Mouse (Mus musculus) myocyte (in vitro differentiated cells): ENCODE results near the gene Bloc1s4. TPM values are rescaled to one million over a fixed set of nuclear protein-coding genes. Genes with fewer than 3 reads are reported as not detected.

Experiments used
- H3K27me3 ChIP-seq: one replicate; pipeline ENCODE4 v1.6.1; 2011; ENCODE audit not compliant: control insufficient read depth, insufficient read depth, insufficient read length
- H3K36me3 ChIP-seq: one replicate; pipeline ENCODE4 v1.6.1; 2011; ENCODE audit not compliant: control insufficient read depth, insufficient read depth
- H3K4me2 ChIP-seq: one replicate; pipeline ENCODE4 v1.6.1; 2011; ENCODE audit warnings: low read depth, control low read depth
- H3K4me3 ChIP-seq: one replicate; pipeline ENCODE4 v1.5.1; 2011; ENCODE audit warnings: mild to moderate bottlenecking, control low read depth, moderate library complexity
- H3K79me2 ChIP-seq: one replicate; pipeline ENCODE4 v1.6.1; 2011; ENCODE audit not compliant: control insufficient read depth, insufficient read depth
- H3ac ChIP-seq: one replicate; pipeline ENCODE4 v1.6.1; 2011; ENCODE audit not compliant: control insufficient read depth, insufficient read length
- CEBPB ChIP-seq: IDR thresholded peaks from 2 replicates; pipeline ENCODE4 v1.6.1; 2011; ENCODE audit warnings: mild to moderate bottlenecking, moderate library complexity; ENCODE audit not compliant: poor library complexity, insufficient read depth, severe bottlenecking
- E2F4 ChIP-seq: IDR thresholded peaks from one replicate; pipeline ENCODE4 v1.6.1; 2011; ENCODE audit warnings: mild to moderate bottlenecking, control low read depth, moderate library complexity; ENCODE audit not compliant: insufficient read depth
- MAX ChIP-seq: IDR thresholded peaks from one replicate; pipeline ENCODE4 v1.6.1; 2011; ENCODE audit warnings: low read depth, mild to moderate bottlenecking, control low read depth
- MYOD1 ChIP-seq, 3 experiments: IDR thresholded peaks; one replicate each; pipeline ENCODE4 v1.6.1; 2011; ENCODE audit warnings: control low read depth in 2 of 3, low read depth in 2 of 3, mild to moderate bottlenecking in 2 of 3, moderate library complexity in 1 of 3; ENCODE audit not compliant: insufficient read length in 2 of 3, control insufficient read depth in 1 of 3
- MYOG ChIP-seq, 3 experiments: IDR thresholded peaks; one replicate each; pipeline ENCODE4 v1.6.1; 2011; ENCODE audit warnings: control low read depth in 2 of 3, low read depth in 2 of 3, mild to moderate bottlenecking in 2 of 3; ENCODE audit not compliant: insufficient read length in 2 of 3, control insufficient read depth in 1 of 3, insufficient read depth in 1 of 3
- POLR2A ChIP-seq: IDR thresholded peaks from one replicate; pipeline ENCODE4 v1.6.1; 2011; ENCODE audit warnings: low read depth, mild to moderate bottlenecking, control low read depth, moderate library complexity; ENCODE audit not compliant: insufficient read length
- POLR2AphosphoS2 ChIP-seq: IDR thresholded peaks from one replicate; pipeline ENCODE4 v1.6.1; 2011; ENCODE audit warnings: low read depth, control low read depth; ENCODE audit not compliant: insufficient read length
- REST ChIP-seq: IDR thresholded peaks from one replicate; pipeline ENCODE4 v1.6.1; 2011; ENCODE audit warnings: mild to moderate bottlenecking, control low read depth, moderate library complexity; ENCODE audit not compliant: insufficient read depth, insufficient read length
- SRF ChIP-seq: IDR thresholded peaks from one replicate; pipeline ENCODE4 v1.6.1; 2011; ENCODE audit warnings: low read depth; ENCODE audit not compliant: control insufficient read depth, insufficient read length
- TCF12 ChIP-seq: IDR thresholded peaks from one replicate; pipeline ENCODE4 v1.6.1; 2011; ENCODE audit warnings: mild to moderate bottlenecking, control low read depth; ENCODE audit not compliant: poor library complexity, insufficient read depth, severe bottlenecking
- TCF3 ChIP-seq: IDR thresholded peaks from one replicate; pipeline ENCODE4 v1.6.1; 2011; ENCODE audit warnings: low read depth, control low read depth; ENCODE audit not compliant: insufficient read length
- USF1 ChIP-seq: IDR thresholded peaks from one replicate; pipeline ENCODE4 v1.6.1; 2011; ENCODE audit warnings: low read depth, mild to moderate bottlenecking, control low read depth, moderate library complexity
- polyA plus RNA-seq: library from polyadenylated mRNA; unstranded; fragments of >200 nt; fragmentation: generic; extraction: Trizol; gene quantifications from one replicate; pipeline ENCODE4 v1.2.1, GENCODE M21; 2012; ENCODE audit warnings: missing spikeins

Bloc1s4 gene
- polyA plus RNA-seq, 1 experiment, result 20.3 TPM

DNA sequence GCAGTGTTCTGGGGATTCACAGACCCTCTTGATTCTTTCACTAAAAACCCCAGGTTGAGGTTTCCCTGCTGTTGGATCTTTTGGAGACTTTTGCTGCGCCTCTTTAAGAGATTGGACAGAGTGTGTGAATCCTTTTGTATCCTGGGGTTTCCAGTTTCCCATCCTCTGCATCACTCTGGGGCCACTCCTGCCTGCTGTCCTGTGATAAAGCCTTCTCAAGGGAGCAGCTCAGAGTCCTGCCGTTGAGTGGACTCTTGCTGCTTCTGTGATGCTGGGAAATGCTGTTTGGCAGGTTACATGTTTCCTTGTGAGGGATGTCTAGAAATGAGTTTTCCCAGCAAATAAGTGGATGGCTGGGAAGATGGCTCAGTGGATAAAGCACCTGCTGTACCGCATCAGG lies 15.0 kb downstream of the Bloc1s4 start:
- Histone ChIP-seq H3K4me2 (no peak overlapping the region), H3K79me2 (no peaks in the 10 kb centered on the region), H3ac (no peak overlapping the region), H3K27me3 (no peaks in the 10 kb centered on the region), H3K36me3 (no peaks in the 10 kb centered on the region), H3K4me3 (no peak overlapping the region)
- TF ChIP-seq SRF (no peak), MYOG (IDR thresholded peaks at IDR 0.05; ENCODE audit: control insufficient read depth in 1 of 3, insufficient read depth in 1 of 3, insufficient read length in 2 of 3, low read depth in 2 of 3) (no peak), USF1 (no peak), MAX (no peak), MYOD1 (IDR thresholded peaks at IDR 0.05; ENCODE audit: control insufficient read depth in 1 of 3, insufficient read length in 2 of 3, low read depth in 2 of 3) (no peak), TCF3 (no peak), POLR2AphosphoS2 (no peak), CEBPB (no peak), REST (no peak), E2F4 (no peak), TCF12 (no peak), POLR2A (no peak)

DNA sequence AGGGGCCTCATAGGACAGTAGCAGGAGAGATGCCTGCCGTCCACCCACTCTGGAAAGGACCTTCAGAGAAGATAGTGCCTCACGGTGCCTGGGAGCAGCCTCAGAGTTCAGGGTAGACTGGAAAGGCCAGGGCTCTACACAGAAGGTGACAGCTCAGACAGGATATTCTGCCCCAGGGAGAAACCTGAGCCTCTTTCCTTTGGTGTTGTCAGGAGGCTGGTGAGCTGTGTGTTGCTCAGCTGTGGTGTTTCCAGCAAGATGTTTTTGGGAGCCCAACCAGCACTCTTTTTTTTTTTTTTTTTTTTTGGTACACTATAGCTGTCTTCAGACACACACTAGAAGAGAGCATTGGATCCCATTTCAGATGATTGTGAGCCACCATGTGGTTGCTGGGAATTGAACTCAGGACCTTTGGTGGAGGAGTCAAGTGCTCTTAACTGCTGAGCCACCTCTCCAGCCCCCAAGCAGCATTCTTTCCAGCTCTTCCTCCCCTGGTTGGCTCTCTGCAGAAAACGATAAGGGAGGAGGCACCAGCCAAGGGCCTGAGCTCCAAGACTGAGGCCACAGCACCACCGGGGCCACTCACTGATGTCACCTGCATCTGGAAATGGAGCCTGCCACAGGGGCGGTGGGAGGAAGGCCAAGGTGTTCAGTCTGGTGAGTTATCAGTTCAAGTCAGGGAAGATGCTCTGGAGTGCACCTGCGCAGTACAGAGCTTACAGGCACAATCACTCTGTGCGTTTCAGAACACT lies 16.4 kb downstream of the Bloc1s4 start:
- H3K4me3 ChIP-seq, result no peak overlapping the region
- no peak for TF ChIP-seq SRF
- TF ChIP-seq MYOD1 (IDR thresholded peaks at IDR 0.05; ENCODE audit: control insufficient read depth in 1 of 3, insufficient read length in 2 of 3, low read depth in 2 of 3), result no peak
- no peak for TF ChIP-seq MAX
- H3K27me3 ChIP-seq, result no peaks in the 10 kb centered on the region
- H3K4me2 ChIP-seq, result no peak overlapping the region
- H3K36me3 ChIP-seq, result no peaks in the 10 kb centered on the region
- H3ac ChIP-seq, result no peak overlapping the region
- H3K79me2 ChIP-seq, result no peaks in the 10 kb centered on the region

DNA sequence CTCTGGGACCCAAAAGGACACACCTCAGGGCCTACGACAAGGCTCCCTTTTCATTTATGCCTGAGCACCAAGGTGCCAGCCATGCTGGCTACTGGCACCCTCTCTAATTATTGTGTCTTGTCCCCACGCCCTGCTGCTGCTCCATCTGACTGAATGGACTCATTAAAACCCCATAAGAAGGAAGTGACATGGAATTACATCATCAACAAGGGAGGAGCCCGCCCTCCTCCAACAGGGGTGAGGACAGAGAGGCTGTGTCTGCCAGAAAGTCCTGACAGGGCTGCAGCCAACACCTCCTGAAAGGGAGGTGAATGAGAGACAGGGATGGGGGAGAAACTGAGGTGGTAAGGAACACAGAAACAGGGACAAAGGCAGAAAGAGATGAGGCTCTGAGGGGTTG lies 17.8 kb downstream of the Bloc1s4 start:
- no peaks in the 10 kb centered on the region for H3K79me2 ChIP-seq
- H3K36me3 ChIP-seq, result no peaks in the 10 kb centered on the region
- H3ac ChIP-seq, result no peak overlapping the region
- H3K4me2 ChIP-seq, result no peak overlapping the region
- H3K4me3 ChIP-seq, result no peak overlapping the region
- TF ChIP-seq CEBPB (peak; percentile 71; the same call in 1 of the 2 replicates), TCF3 (no peak), TCF12 (no peak), MYOG (IDR thresholded peaks at IDR 0.05; ENCODE audit: control insufficient read depth in 1 of 3, insufficient read depth in 1 of 3, insufficient read length in 2 of 3, low read depth in 2 of 3) (no peak), POLR2AphosphoS2 (no peak), MAX (no peak), USF1 (no peak), MYOD1 (IDR thresholded peaks at IDR 0.05; ENCODE audit: control insufficient read depth in 1 of 3, insufficient read length in 2 of 3, low read depth in 2 of 3) (peak in 1 of 3 experiments; percentile 7), E2F4 (no peak), REST (no peak), SRF (no peak), POLR2A (peak; percentile 46)
- no peaks in the 10 kb centered on the region for H3K27me3 ChIP-seq

DNA sequence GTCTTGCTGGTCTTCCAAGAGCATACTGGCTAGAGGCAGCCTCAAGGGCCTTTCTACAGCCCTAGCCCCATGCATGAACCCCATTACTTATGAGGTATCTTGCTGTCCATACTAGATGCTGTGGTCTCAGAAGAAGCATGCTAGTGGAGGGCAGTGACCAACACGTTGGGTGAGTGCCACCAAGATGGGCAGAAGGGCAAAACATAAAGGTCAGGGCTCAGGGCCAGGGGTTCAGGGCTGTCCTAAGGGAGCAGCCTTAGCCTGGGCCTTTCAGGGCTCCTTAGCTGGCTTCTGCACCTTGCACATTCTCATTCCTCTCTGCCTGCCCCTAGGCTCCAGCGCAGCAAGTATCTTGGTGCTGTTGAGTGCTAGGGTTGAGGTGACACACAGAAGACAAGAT lies 18.5 kb downstream of the Bloc1s4 start:
- H3ac ChIP-seq, result no peak overlapping the region

DNA sequence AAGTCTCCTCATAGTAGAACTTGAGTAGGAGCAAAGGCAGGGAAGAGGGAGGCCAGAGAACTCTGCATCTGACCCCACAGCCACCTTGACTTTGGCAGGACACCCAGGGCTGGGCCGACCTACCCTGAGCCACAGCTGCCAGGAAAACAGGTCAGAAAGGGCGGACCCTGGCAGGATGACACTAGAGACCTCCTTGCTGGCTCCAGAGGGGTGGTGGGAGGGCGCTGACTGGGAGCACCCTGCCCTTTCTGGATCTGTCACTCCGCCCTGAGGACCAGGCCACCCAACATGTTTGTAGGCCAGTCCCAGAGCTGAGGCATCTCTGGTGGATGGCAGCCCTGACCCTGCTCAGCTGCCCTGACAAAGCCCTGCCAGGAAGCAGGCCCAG lies 19.4 kb downstream of the Bloc1s4 start:
- no peak for TF ChIP-seq MYOD1 (IDR thresholded peaks at IDR 0.05; ENCODE audit: control insufficient read depth in 1 of 3, insufficient read length in 2 of 3, low read depth in 2 of 3)
- TF ChIP-seq E2F4, result no peak
- no peak for TF ChIP-seq MAX
- TF ChIP-seq POLR2AphosphoS2, result no peak
- TF ChIP-seq TCF3, result no peak
- no peak for TF ChIP-seq MYOG (IDR thresholded peaks at IDR 0.05; ENCODE audit: control insufficient read depth in 1 of 3, insufficient read depth in 1 of 3, insufficient read length in 2 of 3, low read depth in 2 of 3)
- TF ChIP-seq USF1, result no peak
- no peak for TF ChIP-seq REST
- no peak for TF ChIP-seq CEBPB
- no peak for TF ChIP-seq POLR2A
- no peak for TF ChIP-seq SRF
- TF ChIP-seq TCF12, result no peak
- Histone ChIP-seq H3K4me3 (no peak overlapping the region), H3K36me3 (no peaks in the 10 kb centered on the region), H3K4me2 (no peak overlapping the region), H3K79me2 (no peaks in the 10 kb centered on the region), H3K27me3 (no peaks in the 10 kb centered on the region), H3ac (no peak overlapping the region)

More for the DNA sequence above, 18.5 kb downstream of the Bloc1s4 start:
- H3K36me3 ChIP-seq, result no peaks in the 10 kb centered on the region
- H3K27me3 ChIP-seq, result no peaks in the 10 kb centered on the region
- no peak overlapping the region for H3K4me2 ChIP-seq
- H3K4me3 ChIP-seq, result no peak overlapping the region
- TF ChIP-seq REST (no peak), SRF (no peak)
- no peaks in the 10 kb centered on the region for H3K79me2 ChIP-seq
